Mouse (Mus musculus): ENCODE measurements around the gene Gm12216. TPM values are rescaled to one million over a fixed set of nuclear protein-coding genes. Genes with fewer than 3 reads are reported as not detected.
A peak's percentile ranks its signal among the peaks of the same experiment; 100 is the strongest.

The Gm12216 gene
- polyA plus RNA-seq, 1 experiment from 2014 or later, result 1.9 TPM

DNA sequence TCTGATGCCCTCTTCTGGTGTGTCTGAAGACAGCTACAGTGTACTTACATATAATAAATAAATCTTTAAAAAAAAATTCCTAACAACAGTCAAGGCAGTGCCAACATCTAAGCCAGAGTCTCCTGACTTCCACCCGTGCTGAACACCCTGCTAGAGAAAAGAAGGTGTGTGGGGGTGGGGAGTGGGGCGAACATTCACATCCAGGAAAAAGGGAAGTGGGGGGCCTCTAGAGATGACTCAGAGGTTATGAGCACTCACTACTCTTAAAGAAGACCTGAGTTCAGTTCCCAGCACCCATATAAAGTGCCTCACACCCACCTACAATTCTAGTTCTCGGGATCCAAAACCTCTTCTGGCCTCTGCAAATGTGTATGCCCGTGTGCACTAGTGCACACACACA is 33.6 kb downstream of the Gm12216 start:
- ATAC-seq (ENCODE audit: low FRiP score, low TSS enrichment) (no peak), DNase-seq (ENCODE audit: low spot score) (no peak)
- 76% methylated on average over 4 of the region's 4 CpGs for WGBS
- Histone ChIP-seq H3K27ac (replicated peaks) (no peak overlapping the region), H3K9me3 (ENCODE audit: control insufficient read depth, low read length) (no peaks in the 10 kb centered on the region), H3K9ac (ENCODE audit: low read length) (no peak overlapping the region), H3K4me3 (ENCODE audit: low read depth, low read length) (no peak overlapping the region), H3K36me3 (ENCODE audit: control insufficient read depth, insufficient read depth, low read length) (no peaks in the 10 kb centered on the region), H3K4me2 (replicated peaks; ENCODE audit: low read depth) (no peak overlapping the region), H3K27me3 (ENCODE audit: control insufficient read depth, insufficient read depth, low read length) (no peaks in the 10 kb centered on the region), H3K4me1 (replicated peaks; ENCODE audit: control insufficient read depth, insufficient read depth) (no peaks in the 10 kb centered on the region)
- TF ChIP-seq EP300 (optimal IDR thresholded peaks at IDR 0.05), result no peak
- no peak for TF ChIP-seq CTCF (IDR thresholded peaks at IDR 0.05; ENCODE audit: low read depth)

DNA sequence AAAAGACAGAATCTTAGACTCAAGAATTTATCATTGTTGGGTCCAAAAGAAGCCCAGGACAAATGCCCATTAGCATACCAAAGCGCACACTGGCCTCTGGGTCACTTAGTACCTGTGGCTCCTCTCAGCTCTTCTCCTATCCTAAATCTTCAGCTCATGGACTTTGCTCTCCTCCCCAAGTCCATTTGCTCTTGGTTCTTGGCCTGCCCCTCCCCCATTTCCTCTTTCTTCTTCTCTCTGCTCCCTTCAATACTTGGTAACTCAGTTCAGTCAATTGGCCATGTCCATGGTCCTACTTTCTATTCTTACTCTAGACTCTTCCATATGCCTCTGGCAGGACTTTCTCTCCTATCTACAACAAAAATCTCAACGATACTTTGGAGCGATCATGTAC is 37.1 kb downstream of the Gm12216 start:
- no peak overlapping the region for H3K27ac ChIP-seq (replicated peaks)
- TF ChIP-seq CTCF (IDR thresholded peaks at IDR 0.05; ENCODE audit: low read depth) (no peak), EP300 (optimal IDR thresholded peaks at IDR 0.05) (no peak)
- no peaks in the 10 kb centered on the region for H3K36me3 ChIP-seq (ENCODE audit: control insufficient read depth, insufficient read depth, low read length)
- 96% methylated on average over 3 of the region's 3 CpGs for WGBS
- no peak overlapping the region for H3K9ac ChIP-seq (ENCODE audit: low read length)
- H3K4me2 ChIP-seq (replicated peaks; ENCODE audit: low read depth), result no peak overlapping the region
- DNase-seq (ENCODE audit: low spot score) (no peak), ATAC-seq (ENCODE audit: low FRiP score, low TSS enrichment) (no peak)
- H3K9me3 ChIP-seq (ENCODE audit: control insufficient read depth, low read length), result no peaks in the 10 kb centered on the region
- no peaks in the 10 kb centered on the region for H3K4me1 ChIP-seq (replicated peaks; ENCODE audit: control insufficient read depth, insufficient read depth)
- no peaks in the 10 kb centered on the region for H3K27me3 ChIP-seq (ENCODE audit: control insufficient read depth, insufficient read depth, low read length)
- H3K4me3 ChIP-seq (ENCODE audit: low read depth, low read length), result no peak overlapping the region

DNA sequence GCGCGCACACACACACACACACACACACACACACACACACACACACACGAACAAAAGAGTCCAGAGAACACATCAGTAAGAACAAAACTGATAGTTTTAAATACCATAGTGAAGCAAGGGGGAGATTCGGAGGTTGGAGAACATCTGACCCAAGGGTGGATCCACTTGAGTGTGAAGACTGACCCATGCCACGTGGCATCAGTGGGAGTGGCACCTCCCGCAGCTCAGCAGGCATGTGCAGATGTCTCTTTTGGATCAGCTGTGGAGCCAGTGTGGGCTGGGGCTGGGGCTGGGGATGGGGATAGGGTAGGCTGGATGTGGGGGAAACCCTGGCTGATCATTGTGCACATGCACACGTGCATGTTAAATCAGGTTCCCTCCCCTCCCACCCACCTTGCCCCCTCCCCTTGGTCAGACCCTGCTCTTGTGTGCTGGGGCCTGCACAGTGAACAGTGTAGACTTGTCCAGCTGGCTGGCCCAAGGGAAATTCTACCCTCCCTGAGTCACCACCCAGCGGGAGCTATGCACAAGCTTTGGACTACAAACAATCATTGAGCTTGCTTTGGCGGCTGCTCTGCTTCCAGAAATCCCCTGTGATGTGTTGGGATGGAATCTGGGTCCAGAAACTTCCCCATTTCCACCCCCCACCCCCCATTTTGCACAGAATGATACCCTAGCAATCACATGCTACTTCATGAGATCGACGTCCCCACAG is 37.7 kb downstream of the Gm12216 start:
- 78% methylated on average over 11 of the region's 11 CpGs for WGBS

GRCm38 (mm10) chr11:53820516-53821170 is 38.4 kb downstream of the Gm12216 start:
- Histone ChIP-seq H3K4me2 (replicated peaks; ENCODE audit: low read depth) (no peak overlapping the region), H3K9me3 (ENCODE audit: control insufficient read depth, low read length) (no peaks in the 10 kb centered on the region), H3K4me3 (ENCODE audit: low read depth, low read length) (no peak overlapping the region), H3K9ac (ENCODE audit: low read length) (no peak overlapping the region), H3K27me3 (ENCODE audit: control insufficient read depth, insufficient read depth, low read length) (no peaks in the 10 kb centered on the region), H3K36me3 (ENCODE audit: control insufficient read depth, insufficient read depth, low read length) (no peaks in the 10 kb centered on the region), H3K27ac (replicated peaks) (no peak overlapping the region), H3K4me1 (replicated peaks; ENCODE audit: control insufficient read depth, insufficient read depth) (no peaks in the 10 kb centered on the region)
- TF ChIP-seq CTCF (IDR thresholded peaks at IDR 0.05; ENCODE audit: low read depth) (no peak), EP300 (optimal IDR thresholded peaks at IDR 0.05) (no peak)
- no peak for ATAC-seq (ENCODE audit: low FRiP score, low TSS enrichment)
- WGBS, result 84% methylated on average over 13 of the region's 13 CpGs
- DNase-seq (ENCODE audit: low spot score), result no peak

More for the DNA sequence above, 37.7 kb downstream of the Gm12216 start:
- no peak for ATAC-seq (ENCODE audit: low FRiP score, low TSS enrichment)
- Histone ChIP-seq H3K9me3 (ENCODE audit: control insufficient read depth, low read length) (no peaks in the 10 kb centered on the region), H3K27ac (replicated peaks) (no peak overlapping the region), H3K4me1 (replicated peaks; ENCODE audit: control insufficient read depth, insufficient read depth) (no peaks in the 10 kb centered on the region), H3K27me3 (ENCODE audit: control insufficient read depth, insufficient read depth, low read length) (no peaks in the 10 kb centered on the region), H3K4me3 (ENCODE audit: low read depth, low read length) (no peak overlapping the region), H3K36me3 (ENCODE audit: control insufficient read depth, insufficient read depth, low read length) (no peaks in the 10 kb centered on the region), H3K4me2 (replicated peaks; ENCODE audit: low read depth) (no peak overlapping the region), H3K9ac (ENCODE audit: low read length) (no peak overlapping the region)
- no peak for TF ChIP-seq EP300 (optimal IDR thresholded peaks at IDR 0.05)
- 0 out of 2 replicates have a peak, but pooled peaks have one; percentile 6 for TF ChIP-seq CTCF (IDR thresholded peaks at IDR 0.05; ENCODE audit: low read depth)
- DNase-seq (ENCODE audit: low spot score), result no peak

- DNase-seq (ENCODE audit: low spot score) (no peak), ATAC-seq (ENCODE audit: low FRiP score, low TSS enrichment) (no peak)
- no peaks in the 10 kb centered on the region for H3K9me3 ChIP-seq (ENCODE audit: control insufficient read depth, low read length)
- no peak overlapping the region for H3K9ac ChIP-seq (ENCODE audit: low read length)
- H3K4me1 ChIP-seq (replicated peaks; ENCODE audit: control insufficient read depth, insufficient read depth), result no peaks in the 10 kb centered on the region
- H3K36me3 ChIP-seq (ENCODE audit: control insufficient read depth, insufficient read depth, low read length), result no peaks in the 10 kb centered on the region
- TF ChIP-seq CTCF (IDR thresholded peaks at IDR 0.05; ENCODE audit: low read depth), result no peak
- no peaks in the 10 kb centered on the region for H3K27me3 ChIP-seq (ENCODE audit: control insufficient read depth, insufficient read depth, low read length)
- H3K4me3 ChIP-seq (ENCODE audit: low read depth, low read length), result no peak overlapping the region
- 93% methylated on average over 6 of the region's 6 CpGs for WGBS
- H3K4me2 ChIP-seq (replicated peaks; ENCODE audit: low read depth), result no peak overlapping the region
- H3K27ac ChIP-seq (replicated peaks), result no peak overlapping the region
Observed at GRCm38 (mm10) chr11:53819511-53819910, 39.5 kb downstream of the Gm12216 start.

DNA sequence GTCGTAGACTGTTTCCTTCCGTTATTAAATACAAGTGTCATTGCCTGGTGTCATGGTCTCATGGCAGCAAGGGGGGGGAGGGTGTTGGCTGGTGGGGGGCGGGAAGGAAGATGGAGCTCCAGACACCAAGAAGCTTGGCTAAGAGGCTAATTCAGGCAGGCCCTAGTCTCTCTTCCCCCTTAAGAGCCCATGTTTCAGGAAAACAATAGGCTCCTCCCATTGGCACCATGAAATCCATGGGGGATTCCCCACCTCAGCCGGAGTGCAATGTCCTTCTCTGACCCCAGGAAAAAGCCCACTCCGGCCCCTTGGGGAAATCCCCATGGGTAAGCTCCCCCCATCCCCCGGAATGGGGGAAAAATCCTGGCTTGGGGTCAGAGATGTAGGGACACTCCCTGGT is 40.3 kb downstream of the Gm12216 start:
- Histone ChIP-seq H3K9me3 (ENCODE audit: control insufficient read depth, low read length) (no peaks in the 10 kb centered on the region), H3K36me3 (ENCODE audit: control insufficient read depth, insufficient read depth, low read length) (no peaks in the 10 kb centered on the region), H3K4me1 (replicated peaks; ENCODE audit: control insufficient read depth, insufficient read depth) (no peaks in the 10 kb centered on the region), H3K4me2 (replicated peaks; ENCODE audit: low read depth) (no peak overlapping the region), H3K4me3 (ENCODE audit: low read depth, low read length) (no peak overlapping the region), H3K9ac (ENCODE audit: low read length) (no peak overlapping the region), H3K27me3 (ENCODE audit: control insufficient read depth, insufficient read depth, low read length) (no peaks in the 10 kb centered on the region), H3K27ac (replicated peaks) (no peak overlapping the region)
- WGBS, result 54% methylated on average over 6 of the region's 6 CpGs
- DNase-seq (ENCODE audit: low spot score), result no peak
- no peak for ATAC-seq (ENCODE audit: low FRiP score, low TSS enrichment)
- TF ChIP-seq EP300 (optimal IDR thresholded peaks at IDR 0.05) (no peak), CTCF (IDR thresholded peaks at IDR 0.05; ENCODE audit: low read depth) (no peak)
